Mouse (Mus musculus): ENCODE measurements at regions not wholly inside any gene's neighbourhood (a gene's known extent, or its start where the extent isn't known, plus 50 kb on each side); places are given as distances from the start of the nearest gene placed in this dataset.

DNA sequence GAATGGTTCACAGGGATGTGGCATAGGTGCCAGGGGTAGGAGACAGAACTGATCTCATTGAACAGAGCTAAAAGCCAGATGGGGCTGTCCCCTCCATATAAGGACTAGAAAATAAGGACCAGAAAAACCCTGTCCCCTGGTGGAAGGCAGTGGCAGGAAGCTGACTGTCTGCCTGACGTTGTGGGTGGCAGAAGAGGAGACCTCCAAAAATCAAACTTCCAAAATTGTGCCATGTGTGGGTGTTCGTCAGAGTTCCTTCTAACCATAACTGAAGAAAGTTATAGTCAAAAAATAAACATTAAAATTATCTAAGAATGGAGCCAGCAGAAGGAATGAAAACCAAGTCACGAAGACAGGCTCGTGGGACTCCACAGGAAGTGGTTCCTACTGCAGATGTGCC lies 129.2 kb downstream of the Mtx3 start:
- DNase-seq (ENCODE audit: low read depth, low spot score): no peak

DNA sequence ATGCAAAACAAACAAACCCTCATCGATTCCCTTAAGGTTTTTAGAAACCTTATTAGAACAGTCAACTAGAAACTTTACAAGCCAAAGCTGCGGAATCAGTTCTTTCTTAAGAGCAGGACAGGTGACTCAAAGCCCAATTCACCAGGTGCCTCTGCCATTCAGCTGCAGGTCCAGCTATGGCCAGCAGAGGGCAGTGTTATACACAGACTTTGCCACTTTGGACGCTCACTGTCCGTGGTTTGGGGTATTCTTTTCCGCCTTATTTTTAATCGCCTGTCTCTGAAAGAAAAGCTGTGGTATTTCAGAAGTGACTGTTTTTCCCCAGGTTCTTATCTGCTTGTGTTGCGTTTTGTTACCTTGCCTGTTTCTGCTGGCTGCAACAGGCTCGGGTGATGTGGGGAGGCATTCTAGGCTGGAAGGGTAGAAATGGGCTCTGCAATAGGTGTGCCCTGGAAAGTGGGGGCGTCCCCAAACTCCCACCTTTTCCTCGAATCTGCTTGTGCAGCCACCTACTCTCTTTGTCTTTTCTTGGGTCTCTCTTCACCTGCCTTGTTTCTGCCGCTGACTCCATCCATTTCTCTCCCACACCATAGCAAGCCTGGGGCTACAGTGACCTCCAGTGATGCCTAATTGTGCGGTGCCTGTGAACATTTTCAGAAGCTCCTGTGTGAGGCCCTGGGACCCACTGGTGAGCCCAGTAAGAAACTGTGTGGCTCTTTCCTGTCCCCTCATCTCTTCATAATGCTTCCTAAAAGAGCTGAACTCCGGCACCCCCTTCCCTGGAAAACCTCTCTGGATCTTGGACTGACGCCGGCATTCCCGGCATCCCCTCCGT lies 142.4 kb downstream of the Mtx3 start:
- DNase-seq (ENCODE audit: low read depth, low spot score): peak; percentile 64

DNA sequence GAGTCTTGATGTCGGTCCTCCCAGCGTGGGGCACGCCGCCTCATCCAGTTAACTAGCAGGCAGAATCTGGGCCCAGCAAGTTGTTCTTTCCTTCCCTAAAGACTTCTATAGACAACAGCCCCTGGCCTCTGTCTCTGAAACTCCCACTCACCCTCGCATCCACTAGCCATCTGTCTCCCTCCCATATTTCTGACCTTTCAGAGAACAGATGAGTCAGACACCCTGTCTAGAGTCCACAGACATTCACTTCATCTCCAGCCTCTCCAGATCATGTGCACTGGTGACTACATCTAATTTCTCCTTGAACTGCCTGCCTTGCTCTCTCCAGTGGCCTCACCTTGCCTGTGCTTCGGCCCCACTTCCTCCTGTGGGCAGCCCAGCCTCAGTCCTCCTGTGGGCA lies 143.1 kb downstream of the Mtx3 start:
- no peak for DNase-seq (ENCODE audit: low read depth, low spot score)

DNA sequence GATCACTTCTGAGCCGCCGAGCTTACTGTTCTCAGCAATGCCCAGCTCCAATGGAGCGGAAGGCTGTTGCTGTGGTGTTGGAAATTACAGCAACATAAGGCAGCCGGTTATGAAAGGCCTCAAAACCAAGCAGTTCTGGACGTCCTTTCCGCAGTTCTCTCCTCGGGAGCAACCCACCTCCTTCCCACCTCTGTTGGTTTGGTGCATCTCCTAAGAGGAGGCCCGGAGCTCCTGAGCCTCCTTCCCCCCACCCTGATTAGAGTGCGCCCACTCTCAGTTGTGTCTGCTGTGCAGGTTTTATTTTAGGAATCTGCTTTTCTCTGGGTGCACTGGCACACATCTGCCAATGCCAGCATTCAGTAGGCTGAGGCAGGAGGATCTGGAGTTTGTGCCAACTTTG lies 144.0 kb downstream of the Mtx3 start:
- peak; percentile 13 for DNase-seq (ENCODE audit: low read depth, low spot score)

DNA sequence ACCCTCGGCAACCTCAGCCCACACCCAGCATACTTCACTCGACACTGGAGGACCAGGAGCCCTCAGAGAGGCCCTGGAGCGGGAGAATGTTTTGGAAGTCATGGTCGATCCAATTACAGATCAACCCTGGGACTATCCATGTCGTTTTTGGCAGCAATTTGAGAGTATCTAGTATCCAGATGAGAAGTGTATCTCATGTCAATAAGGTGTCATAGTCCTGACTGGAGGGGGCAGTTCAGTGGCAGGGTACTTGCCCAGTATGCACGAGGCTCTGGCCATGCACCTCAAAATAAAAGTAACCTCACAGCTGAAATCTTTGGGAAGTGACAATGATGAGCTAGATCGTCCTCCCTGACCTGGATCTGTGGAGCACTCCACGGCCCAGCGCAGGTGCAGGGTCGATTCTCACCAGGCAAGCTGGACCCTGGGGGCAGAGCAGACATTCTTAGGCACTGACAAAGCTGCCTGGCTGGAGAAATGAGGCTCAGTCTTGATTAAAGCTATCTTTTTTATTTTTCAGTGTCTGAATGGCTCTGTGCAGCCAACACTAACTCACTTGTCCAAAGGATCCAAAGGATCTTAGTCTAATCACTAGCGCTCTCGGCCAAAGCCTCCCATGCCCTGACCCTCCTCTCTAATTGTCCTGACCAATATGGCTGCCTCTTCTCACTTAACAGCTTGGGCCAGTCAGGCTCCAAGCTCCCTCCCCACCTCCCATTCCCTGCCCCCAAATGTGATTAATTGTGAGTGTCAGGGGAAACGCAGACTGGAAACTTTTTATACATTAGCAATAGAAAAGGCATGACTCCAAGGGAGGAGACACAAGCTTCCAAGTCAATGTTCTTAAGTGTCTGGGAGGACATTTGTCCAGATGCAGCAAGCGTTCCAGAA lies 146.0 kb downstream of the Mtx3 start:
- DNase-seq (ENCODE audit: low read depth, low spot score): no peak

All from retina, postnatal 7 days (tissue).